Mouse (Mus musculus): ENCODE data around the gene Duox1.

The Duox1 gene

DNA sequence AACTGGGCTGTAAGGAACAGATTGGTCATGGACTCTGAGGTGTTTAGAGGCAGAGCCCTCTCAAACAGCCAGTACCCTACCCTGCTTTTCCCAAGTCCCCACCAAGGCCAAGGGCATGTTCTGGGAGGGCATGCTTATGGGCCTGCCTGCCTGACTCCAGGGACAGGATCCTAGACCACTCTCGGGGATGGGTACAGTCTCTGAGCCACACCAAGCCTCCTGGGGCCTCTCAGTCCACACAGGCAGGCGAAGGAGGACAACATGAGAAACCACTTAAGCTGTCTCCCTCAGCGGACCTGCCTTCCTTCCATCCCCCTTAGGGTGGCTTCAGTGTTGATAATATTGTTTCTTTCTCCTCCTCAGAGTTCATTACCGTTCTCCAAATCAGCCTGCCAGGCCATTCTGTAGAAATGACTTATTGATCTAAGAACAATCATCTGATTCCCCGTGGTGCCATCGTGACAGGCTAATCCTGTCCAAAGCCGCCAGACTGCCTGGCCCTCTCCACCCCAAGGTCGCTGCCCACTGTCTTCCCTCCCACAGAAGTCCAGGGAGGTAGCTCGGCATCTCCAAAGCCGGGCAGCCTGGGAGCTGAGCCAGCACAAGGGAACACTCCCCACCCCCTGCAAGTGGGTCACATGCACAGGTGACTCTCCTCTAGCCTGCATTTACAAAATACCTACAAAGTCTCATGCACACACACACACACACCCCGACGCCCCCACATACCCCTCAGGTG, 38.9 kb downstream of the Duox1 start:
- DNase-seq (ENCODE audit: low spot score in 2 of 2): no peak

DNA sequence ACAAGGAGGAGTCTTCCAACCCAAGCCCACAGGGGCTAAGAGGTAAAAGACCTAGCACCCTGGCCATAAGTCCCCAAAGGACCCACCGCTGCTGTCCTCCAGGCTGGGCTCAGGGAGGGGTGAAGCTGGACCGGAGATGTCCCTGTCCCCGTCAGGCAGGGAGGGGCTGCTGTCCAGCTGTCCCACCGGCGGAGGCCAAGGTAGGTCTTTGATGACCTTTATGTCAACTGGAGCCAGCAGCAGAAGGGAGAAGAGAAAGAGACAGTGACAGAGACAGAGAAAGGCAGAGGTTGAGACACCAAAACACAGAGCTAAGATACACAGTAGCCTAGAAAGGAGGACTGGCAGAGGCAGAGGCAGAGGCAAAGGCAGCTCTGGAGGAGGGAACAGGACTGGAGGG, 39.9 kb downstream of the Duox1 start:
- DNase-seq (ENCODE audit: low spot score in 2 of 2): no peak

DNA sequence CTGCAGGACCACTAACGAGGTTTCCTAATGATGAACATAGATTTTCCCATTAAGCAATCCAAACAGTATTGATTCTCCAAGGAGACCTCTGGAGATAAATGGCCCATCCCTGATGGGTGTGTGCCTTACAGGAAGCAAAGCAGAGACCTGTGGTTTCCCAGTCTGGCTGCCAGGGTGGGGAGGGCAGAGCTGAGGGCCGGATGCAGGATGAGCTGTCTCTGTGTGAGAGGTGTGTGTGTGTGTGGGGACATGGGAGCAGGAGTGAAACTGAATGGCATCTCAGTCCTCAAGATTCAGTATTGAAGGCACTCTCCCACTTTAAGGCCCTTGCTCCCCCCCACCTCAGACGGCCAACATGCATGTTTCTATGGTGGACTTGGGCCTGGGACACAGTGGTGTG, 40.7 kb downstream of the Duox1 start:
- DNase-seq (ENCODE audit: low spot score in 2 of 2): no peak

DNA sequence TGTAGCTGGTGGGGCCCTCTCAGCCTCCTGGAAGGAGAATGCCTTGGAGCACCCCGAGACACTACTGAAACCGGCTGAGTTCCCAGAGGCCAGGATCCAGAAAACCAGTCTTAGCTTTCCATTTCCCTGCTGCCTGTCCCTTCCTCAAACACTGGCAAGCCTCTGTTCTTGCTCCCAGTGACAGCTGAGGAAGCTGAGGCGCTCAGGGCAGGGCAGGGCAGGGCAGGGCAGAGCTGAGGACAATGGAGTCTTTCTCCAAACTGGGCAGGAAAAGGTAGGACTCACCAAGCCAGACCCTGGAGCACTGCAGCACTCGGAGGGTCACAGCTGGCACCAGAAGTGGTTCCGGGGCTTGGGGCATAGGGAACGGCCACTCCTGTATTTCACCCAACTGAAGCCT, 44.8 kb downstream of the Duox1 start:
- DNase-seq (ENCODE audit: low spot score in 2 of 2): no peak

DNA sequence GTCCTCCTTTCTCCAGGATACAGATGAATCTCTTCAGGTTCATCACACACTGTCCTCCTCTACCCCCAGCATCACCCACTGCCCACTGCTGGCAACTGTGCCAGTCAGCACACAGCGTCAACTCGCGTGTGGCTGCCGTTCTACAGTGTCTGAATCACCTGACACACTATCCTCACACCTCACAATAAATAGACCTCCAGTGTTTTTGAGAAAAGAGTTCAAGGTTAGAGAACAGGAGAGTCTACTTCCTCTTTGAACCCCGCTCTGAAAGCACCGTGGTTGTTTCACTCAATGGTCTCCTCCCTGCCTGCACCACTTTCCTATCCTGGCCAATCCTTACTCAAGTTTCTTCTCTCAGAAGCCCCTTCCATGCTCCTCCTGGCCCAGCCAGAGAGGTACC, 45.7 kb downstream of the Duox1 start:
- no peak for DNase-seq (ENCODE audit: low spot score in 2 of 2)

DNA sequence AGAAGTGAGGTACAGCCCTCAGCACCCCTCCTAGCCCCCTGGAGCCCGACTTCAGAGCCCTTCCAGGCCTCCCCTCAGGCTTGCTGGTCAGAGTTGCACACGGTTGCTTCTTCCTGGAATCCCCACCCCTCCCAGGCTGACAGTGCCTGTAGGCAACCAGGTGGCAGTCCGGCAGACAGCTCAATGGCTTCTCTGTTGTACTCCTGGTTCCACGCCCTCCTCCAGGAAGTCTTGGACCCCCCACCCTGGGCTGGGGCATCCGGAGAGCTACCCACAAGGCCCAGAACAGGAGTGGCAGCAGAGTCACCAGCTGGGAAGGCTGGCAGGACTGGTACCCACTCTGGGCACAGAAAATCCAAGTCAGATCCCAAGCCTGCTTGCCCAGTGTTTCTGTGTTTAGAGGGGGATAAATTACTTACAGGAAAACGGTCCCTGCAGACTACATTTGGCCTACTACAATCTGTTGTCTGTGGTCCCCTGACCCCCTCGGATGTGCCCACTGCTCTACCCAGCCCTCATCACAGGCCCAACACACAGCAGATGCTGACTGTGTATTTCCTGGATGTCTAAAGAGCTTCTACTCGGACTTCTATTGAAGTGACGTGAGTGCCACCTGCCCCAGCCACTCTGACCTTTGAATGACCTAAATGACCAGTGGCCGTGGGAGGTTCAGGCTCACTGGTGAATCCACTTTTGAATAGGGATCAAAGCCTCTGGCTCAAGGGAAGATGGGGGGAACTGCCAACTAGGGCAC, 46.6 kb downstream of the Duox1 start:
- DNase-seq (ENCODE audit: low spot score in 2 of 2): no peak

DNA sequence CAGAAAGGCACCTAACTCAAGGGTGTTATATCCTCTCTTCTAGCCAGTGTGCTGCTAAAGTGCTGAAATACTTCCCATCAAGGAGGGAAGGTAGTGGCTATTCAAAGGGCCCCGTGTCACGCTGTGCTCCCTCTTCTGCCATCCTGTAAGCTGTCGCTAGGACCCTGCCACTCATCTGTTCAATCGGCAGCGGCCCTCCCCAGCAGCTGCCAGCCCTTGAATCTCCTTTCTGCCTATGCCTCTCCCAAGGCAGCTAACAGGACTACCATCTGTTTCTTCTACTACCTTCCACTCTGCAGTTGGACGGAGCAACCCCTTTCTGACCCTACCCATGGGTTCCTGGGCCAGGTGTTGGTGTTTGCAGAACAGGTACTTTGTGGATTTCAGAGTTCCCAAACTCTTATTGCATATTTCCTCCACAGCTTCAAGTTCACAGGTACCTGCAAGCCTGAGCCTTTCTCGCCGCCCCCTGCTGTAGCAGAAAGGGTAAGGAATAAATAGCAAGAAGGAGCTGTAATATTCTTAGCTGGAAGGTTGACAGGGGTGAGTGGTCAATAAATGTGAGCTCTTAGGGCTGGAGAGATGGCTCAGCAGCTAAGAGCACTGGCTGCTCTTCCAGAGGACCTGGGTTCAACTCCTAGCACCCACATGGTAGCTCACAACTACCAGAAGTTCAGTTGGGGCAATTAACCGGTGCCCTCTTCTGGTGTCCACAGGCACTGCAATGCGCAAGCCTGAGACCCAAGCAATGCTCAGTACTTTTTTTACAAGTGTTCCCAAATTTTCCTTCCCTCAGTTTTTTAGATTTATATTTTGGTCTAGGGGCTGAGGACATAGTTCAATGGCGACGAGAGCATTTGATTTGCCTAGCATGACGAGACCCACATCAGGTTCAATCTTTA, 47.4 kb downstream of the Duox1 start:
- no peak for DNase-seq (ENCODE audit: low spot score in 2 of 2)

DNA sequence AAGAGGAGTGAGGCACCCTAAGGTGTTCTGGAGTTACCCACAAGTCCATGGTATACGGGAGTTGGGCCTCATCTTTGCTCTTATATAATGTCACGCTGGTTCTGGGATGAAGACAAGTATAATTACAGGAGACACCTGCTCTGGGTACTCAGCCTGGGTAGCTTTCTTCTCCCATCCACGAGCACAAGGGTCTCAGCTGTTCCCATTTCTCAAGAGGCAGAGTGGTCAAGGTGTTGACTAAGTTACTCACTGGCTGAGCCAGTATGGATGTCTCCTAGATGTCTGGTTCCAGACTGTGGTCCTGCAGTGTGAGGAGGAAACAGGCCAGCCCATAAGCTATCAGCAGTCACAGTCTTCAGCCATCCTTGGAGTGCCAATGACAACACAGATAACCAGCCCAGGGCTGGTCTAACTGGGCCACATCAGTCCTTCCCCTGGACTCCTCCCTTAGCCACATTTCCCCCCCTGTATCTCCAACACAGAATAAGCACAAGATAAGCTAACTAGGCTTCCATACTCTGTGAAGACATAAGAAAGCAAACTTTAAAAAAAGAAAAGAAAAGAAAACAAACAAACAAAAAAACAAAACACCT, 49.0 kb downstream of the Duox1 start:
- no peak for DNase-seq (ENCODE audit: low spot score in 2 of 2)

DNA sequence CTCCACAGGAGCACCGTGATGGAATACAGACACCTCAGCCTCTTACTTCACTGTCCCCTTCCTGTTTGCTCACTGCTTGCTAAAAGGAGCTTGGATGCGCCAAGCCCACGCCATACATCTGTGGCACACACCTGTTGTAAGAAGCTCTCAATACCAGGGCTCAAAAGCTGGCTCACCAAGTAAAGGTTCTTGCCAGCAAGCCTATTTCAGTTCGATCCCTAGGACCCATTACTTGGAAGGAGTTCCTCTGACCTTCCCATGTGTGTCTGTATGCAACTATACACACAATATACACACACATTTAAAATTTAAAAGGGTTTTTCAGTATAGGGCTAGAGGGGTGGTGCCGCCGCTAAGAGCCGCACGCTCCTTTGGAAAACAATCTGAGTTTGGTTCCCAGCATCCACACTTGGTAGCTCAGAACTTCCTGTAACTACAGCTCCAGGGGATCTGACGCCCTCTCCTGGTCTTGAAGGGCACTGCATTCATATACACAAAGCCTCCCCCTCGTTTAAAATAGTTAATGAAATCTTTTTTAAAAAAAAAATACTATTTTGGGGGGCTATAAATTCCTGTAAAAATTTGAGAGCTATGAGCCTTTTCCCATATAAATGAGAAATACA, 49.9 kb downstream of the Duox1 start:
- no peak for DNase-seq (ENCODE audit: low spot score in 2 of 2)

DNA sequence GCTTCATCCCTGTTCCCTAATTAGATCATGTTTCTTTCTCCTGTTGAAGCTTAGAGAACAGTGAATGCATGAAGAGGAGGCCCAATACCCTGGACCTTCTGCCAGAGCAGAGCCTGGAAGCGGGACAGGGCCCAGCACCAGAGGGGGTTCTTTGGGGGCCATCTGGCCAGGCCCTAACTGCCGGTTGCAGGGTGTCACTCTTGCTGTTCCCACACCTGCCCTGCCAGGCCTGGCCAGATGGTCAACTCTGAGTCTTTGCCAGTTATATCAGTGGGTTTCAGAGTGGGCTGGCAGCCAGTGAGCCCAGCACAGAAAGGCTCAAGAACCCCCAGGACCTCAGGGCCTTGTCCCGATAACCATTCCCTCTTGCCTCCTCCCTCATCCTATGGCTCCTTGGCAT, 50.6 kb downstream of the Duox1 start:
- DNase-seq (ENCODE audit: low spot score in 2 of 2): no peak

DNA sequence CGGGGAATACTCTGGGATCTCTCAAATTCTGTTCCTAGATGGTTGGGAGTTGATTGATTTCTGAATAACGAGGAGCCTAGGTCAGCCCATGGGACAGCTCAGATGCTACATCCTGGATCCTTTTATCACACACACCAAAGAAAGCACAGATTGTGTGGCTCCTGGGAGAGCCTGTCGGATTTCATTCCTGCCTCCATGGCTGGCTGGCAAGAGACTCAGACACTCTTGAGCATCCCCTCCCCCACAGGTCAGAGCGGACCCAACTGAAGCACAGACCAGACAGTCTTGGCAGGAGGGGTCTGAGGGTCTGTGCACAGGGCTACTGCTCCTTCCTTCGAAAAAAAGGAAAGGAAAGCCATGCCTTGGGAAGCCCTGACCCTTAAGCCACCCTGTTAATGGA, 51.2 kb downstream of the Duox1 start:
- no peak for DNase-seq (ENCODE audit: low spot score in 2 of 2)

DNA sequence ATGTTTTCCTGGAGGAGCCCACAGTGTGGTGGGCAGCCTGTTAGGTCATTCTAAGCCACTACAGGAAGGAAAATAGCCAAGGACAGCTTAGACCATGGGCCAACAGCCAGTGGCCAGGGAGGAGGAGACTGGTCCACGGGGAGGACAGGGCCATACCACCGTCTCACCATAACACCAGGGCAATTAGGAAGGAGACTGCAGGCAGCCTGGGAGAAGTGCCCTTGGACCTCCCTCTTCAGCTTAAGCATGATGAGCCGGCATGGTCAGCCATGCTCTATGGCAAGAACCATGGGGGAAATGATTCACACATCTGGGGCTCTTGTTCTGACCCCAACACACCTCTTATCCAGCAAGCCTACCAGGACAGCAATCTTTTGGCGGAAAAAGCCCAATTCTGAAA, 51.7 kb downstream of the Duox1 start:
- no peak for DNase-seq (ENCODE audit: low spot score in 2 of 2)

DNA sequence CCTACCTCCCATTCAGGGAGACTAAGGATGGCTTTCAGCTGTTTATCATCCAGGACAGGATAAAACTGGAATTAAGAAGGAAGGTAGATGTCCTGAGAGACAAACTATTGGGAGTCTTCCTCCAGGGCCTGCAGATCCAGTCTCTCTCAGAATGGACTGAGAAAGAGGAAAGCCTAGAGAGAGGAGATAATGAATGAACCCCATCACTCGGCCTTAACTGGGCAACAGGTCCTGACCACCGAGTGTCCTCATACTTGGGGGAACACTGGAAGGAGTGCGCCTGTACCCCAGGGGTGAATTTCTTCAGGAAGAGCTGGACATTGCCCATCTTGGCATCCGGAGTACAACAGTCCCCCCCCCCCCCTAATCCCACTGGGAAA, 52.2 kb downstream of the Duox1 start:
- DNase-seq (ENCODE audit: low spot score in 2 of 2): no peak

DNA sequence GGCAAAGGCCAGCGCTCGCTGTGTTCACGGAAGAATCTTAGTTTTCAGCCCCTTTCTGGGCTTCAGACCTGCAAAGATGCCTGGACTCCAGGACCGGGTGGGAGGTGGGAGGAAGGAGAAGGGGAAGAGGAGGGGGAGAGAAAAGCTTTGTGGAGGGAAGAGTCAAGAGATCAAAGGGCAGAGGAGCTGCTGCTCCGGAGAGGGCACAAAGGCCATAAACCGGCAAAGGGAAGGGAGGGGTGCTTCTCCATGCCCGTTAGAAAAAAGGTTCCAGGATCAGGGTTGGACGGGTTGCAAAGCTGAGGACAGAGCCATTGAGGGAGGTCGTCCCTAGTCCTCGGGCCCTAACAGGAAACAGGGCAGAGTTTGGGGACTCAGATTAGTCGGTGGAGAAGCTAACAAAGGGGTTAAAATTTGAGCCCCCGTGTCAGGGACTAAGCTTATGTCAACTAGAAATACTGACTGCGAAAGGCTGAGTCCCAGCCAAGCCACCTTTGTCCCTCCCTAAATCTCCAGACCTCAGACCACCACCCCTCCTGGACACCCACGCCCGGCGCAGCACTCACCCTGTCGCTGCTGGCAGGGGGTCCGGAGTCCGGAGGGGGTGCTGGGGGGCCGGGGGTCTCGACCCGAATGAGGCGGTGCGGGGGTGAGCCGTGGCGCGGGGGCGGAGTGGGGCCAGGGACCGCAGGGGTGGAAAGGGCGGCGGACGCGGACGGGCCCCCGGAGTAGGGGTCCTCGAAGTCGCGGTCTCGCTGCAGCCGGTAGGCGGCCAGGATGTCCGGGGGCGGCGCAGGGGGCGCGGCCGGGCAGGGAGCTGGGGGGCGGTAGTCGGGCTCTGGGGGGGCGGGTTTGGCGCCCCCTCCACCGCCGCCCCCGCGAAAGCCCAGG, 52.9 kb downstream of the Duox1 start:
- DNase-seq (ENCODE audit: low spot score in 2 of 2): no peak

DNA sequence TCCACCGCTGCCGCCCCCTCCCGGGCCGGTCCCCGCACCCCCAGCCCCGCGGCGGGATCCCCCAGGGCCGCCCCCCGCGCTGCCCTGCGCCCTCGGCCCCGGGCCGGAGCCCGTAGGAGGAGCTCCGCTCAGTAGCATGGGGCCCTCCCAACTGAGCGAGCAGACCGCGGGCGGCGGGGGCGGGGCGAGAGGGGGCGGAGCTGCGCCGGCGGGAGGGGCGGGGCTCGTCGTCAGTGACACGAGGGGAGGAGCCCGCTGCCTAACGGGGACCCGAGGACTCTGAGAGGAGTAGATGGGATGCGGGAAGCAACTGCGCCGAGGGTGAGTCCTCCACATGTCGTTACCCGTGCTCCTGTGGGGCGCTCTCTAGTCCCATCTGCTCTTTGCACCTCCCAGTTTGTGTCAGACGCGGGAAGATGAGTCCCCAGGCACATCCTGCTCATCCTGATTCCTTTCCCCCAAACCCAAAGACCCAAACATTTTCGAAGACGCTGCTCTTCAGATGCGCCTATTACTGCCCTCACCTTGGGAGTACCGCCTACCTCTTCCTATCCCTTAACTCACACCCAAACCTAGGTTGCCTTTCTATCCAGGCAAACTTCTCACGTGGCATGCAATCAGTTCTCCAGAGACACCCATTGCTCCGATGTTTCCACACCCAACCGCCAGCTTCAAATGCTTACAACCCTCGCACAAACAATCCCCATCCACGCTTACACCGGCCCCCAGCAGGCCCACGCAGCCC, 53.7 kb downstream of the Duox1 start, which contains the start of gene Shf:
Gene Shf (minus strand): TSS at position 168 of the 745 bp plus-strand sequence.
- peak; percentile 82 to 88 for DNase-seq (ENCODE audit: low spot score in 2 of 2)

DNA sequence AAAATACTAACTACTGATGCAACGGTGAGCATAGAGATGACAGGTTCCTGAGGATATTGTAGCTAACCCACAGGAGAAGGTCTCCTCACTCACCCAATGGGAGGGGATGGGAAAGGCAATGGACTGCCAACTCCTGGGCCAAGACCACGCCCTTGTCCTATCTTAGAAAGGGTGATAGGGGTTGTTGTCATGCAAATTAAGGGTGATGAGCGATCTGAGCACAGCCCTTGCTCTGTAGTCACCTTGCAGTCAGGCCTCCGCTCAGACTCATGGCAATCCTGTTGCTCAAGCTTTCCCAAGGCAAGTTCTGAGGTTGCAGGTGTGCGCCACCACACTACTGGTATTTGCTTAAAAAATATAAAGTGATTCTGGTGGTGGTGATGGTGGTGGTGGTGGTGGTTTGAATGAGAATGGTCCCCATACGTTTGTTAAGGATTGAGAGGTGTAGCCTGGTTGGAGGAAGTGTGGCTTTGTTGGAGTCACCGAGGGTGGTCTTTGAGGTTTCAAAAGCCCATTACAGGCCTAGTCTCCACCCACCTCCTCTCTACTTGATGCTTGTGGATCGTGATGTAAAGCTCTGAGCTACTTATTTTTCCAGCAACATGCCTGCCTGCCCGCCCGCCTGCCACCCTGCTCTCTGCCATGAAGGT, 54.8 kb downstream of the Duox1 start:
- DNase-seq (ENCODE audit: low spot score in 2 of 2): peak in 1 of 2 experiments; percentile 6

DNA sequence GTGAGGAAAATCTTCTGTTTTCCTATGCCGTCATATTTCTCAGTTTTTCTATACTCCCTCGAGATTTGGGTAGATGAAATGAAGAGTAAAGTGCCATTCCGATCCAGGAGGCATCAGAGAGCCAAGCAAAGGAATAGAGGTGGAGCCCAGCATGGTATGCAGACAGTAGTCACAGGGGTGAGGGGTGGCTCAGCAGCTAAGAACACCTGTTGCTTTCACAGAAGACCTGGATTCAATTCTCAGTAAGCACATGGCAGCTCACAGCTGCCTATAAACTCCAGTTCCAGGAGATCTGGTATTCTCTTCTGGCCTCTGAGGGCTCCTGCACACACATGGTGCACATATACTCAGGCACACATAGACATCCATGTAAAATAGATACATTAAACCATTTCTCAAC, 56.6 kb downstream of the Duox1 start:
- DNase-seq (ENCODE audit: low spot score in 2 of 2): no peak

DNA sequence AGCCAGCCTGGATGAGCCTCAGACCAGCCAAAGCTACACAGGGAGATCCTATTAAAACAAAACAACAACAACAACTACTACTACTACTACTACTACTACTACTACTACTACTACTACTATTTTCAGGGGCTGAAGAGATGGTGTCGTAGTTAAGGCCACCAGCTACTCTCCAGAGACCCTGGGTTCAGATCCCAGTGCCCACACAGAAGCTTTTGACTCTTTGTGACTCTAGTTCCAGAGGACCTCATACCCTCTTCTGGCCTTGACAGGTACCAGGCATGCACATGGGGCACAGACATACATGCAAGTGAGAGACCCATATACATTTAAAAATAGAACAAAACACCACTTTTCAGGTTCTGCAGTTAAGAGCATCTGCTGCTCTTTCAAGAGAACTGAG, 57.1 kb downstream of the Duox1 start:
- no peak for DNase-seq (ENCODE audit: low spot score in 2 of 2)

DNA sequence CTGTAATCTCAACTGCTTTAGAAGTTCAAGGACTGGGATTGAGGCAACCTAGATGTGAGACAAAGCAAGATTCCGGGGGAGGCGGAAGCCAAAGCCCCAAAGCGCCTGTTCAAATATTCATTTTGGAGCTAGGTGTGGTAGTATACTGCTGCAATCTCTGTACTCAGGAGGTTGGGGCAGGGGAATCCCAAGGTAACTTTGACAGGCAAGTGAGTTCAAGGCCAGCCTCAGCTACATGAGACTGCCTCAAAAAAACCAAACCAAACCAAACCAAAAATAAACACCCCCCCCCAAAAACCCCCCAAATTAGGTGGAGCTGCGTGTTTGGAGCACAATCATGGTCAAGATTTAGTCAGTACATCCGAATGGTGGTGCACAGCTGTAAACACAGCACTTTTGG, 58.5 kb downstream of the Duox1 start:
- no peak for DNase-seq (ENCODE audit: low spot score in 2 of 2)
